Mouse (Mus musculus) cortical plate, adult 2 months (tissue): ENCODE data around the gene Usp7.
"Not testable (repeated sequence)": the region's sequence is repeated elsewhere in the genome, so short reads cannot be mapped to it uniquely, and the experiment has no call there.

Experiments used
- CTCF ChIP-seq: fragments of 200-500 bp; IDR thresholded peaks from 2 replicates; pipeline ENCODE4 v1.5.1; 2011; ENCODE audit warnings: mild to moderate bottlenecking, control low read depth, low read length; ENCODE audit not compliant: insufficient read depth; ENCODE audit errors: extremely low read depth
- POLR2A ChIP-seq: fragments of 200-500 bp; IDR thresholded peaks from 2 replicates; pipeline ENCODE4 v1.6.1; 2011; ENCODE audit warnings: mild to moderate bottlenecking, low read length, control low read depth; ENCODE audit not compliant: insufficient read depth; ENCODE audit errors: extremely low read depth

- TF ChIP-seq CTCF, POLR2A: not testable (repeated sequence)
Observed at GRCm38 (mm10) chr16:8732450-8732849, 59.7 kb downstream of the Usp7 start.
